Mouse (Mus musculus) liver, embryonic 16.5 days (tissue): ENCODE measurements around the gene Fat3. TPM values are rescaled to one million over a fixed set of nuclear protein-coding genes. Genes with fewer than 3 reads are reported as not detected.
A peak's percentile ranks its signal among the peaks of the same experiment; 100 is the strongest.

ENCODE experiments used
- ATAC-seq: fragments of 200-750 bp; cut with Nextera tagmentation; 2 replicates; pipeline ENCODE4 v1.8.0; 2017; ENCODE audit warnings: low read depth, mild to moderate bottlenecking, moderate number of reproducible peaks, moderate library complexity
- H3K27ac ChIP-seq: fragments of 300-500 bp; sonication (generic); 2 replicates; pipeline ENCODE4 v1.5.1; 2014; ENCODE audit warnings: mild to moderate bottlenecking, low read length
- H3K27me3 ChIP-seq: fragments of 300-500 bp; sonication (generic); 2 replicates; pipeline ENCODE4 v1.6.1; 2014; ENCODE audit warnings: low read depth, low read length, mixed read lengths; ENCODE audit not compliant: control insufficient read depth, insufficient read depth
- H3K36me3 ChIP-seq: fragments of 300-500 bp; sonication (generic); 2 replicates; pipeline ENCODE4 v1.6.1; 2014; ENCODE audit warnings: mild to moderate bottlenecking; ENCODE audit not compliant: control insufficient read depth, insufficient read depth
- H3K4me1 ChIP-seq: fragments of 300-500 bp; sonication (generic); 2 replicates; pipeline ENCODE4 v1.6.1; 2014; ENCODE audit warnings: low read depth, low read length, mixed read lengths; ENCODE audit not compliant: control insufficient read depth
- H3K4me2 ChIP-seq: fragments of 300-500 bp; sonication (generic); 2 replicates; pipeline ENCODE4 v1.6.1; 2014; ENCODE audit warnings: low read depth, low read length, mixed read lengths
- H3K4me3 ChIP-seq: fragments of 300-500 bp; sonication (generic); 2 replicates; pipeline ENCODE4 v1.5.1; 2014; ENCODE audit warnings: low read depth, mild to moderate bottlenecking, low read length
- H3K9ac ChIP-seq: fragments of 300-500 bp; sonication (generic); 2 replicates; pipeline ENCODE4 v1.6.1; 2014; ENCODE audit warnings: low read depth, low read length
- H3K9me3 ChIP-seq: fragments of 300-500 bp; sonication (generic); replicated peaks from 2 replicates; pipeline ENCODE4 v1.6.1; 2016; ENCODE audit warnings: low read length; ENCODE audit not compliant: control insufficient read depth
- WGBS: fragments of 180-500 bp; shearing (Covaris S2); extraction: QIAGEN DNeasy Blood & Tissue Kit; methylation state at CpG from one replicate; pipeline ENCODE4 v1.1.7; 2014; ENCODE audit not compliant: insufficient replicate concordance; 5-methylcytosine and 5-hydroxymethylcytosine counted together
- polyA plus RNA-seq: library from polyadenylated mRNA; unstranded; fragments of >200 nt; fragmentation: Nextera tagmentation; extraction: Ambion mirVana; gene quantifications from 2 replicates; pipeline ENCODE4 v1.2.1, GENCODE M21; 2015

The Fat3 gene
- 0.05 and 0.06 TPM in 2 replicates for polyA plus RNA-seq

- H3K4me1 ChIP-seq: peaks cover 4% of the 10 kb centered on the region
- no peak for ATAC-seq
- H3K4me2 ChIP-seq: peak within 1 kb of the TSS; percentile 60
- no peaks in the 10 kb centered on the region for H3K36me3 ChIP-seq
- no peak within 1 kb of the TSS for H3K27ac ChIP-seq
- peak within 1 kb of the TSS; percentile 42 for H3K4me3 ChIP-seq
- under 1% methylated on average over 21 of the region's 21 CpGs for WGBS
- peaks cover 43% of the 10 kb centered on the region for H3K27me3 ChIP-seq
- no peaks in the 10 kb centered on the region for H3K9me3 ChIP-seq
- H3K9ac ChIP-seq: no peak within 1 kb of the TSS
Measured at GRCm38 (mm10) chr9:16501186-16501711, at the start of gene Fat3. Fat3 (minus strand) TSS chr9:16501285.

- no peaks in the 10 kb centered on the region for H3K4me1 ChIP-seq
- no peak for ATAC-seq
- no peak overlapping the region for H3K27ac ChIP-seq
- no peak overlapping the region for H3K4me2 ChIP-seq
- no peak overlapping the region for H3K9ac ChIP-seq
- H3K9me3 ChIP-seq: no peaks in the 10 kb centered on the region
- 25% methylated on average over 1 of the region's 1 CpGs for WGBS
- H3K4me3 ChIP-seq: no peak overlapping the region
- no peaks in the 10 kb centered on the region for H3K27me3 ChIP-seq
- no peaks in the 10 kb centered on the region for H3K36me3 ChIP-seq
Measured at GRCm38 (mm10) chr9:16532884-16533283, 31.8 kb upstream of the Fat3 start.

GRCm38 (mm10) chr9:16517543-16517942, 16.5 kb upstream of the Fat3 start:
- Histone ChIP-seq H3K36me3 (no peaks in the 10 kb centered on the region), H3K9me3 (no peaks in the 10 kb centered on the region), H3K4me2 (no peak overlapping the region), H3K27ac (no peak overlapping the region), H3K9ac (no peak overlapping the region), H3K4me1 (no peaks in the 10 kb centered on the region), H3K4me3 (no peak overlapping the region), H3K27me3 (no peaks in the 10 kb centered on the region)
- ATAC-seq: no peak
- 52% methylated on average over 1 of the region's 1 CpGs for WGBS

GRCm38 (mm10) chr9:16512005-16512404, 10.9 kb upstream of the Fat3 start:
- no peak overlapping the region for H3K27ac ChIP-seq
- no peak overlapping the region for H3K9ac ChIP-seq
- WGBS: 46% methylated on average over 1 of the region's 1 CpGs
- no peaks in the 10 kb centered on the region for H3K9me3 ChIP-seq
- H3K36me3 ChIP-seq: no peaks in the 10 kb centered on the region
- ATAC-seq: no peak
- H3K4me2 ChIP-seq: no peak overlapping the region
- H3K27me3 ChIP-seq: no peaks in the 10 kb centered on the region
- no peaks in the 10 kb centered on the region for H3K4me1 ChIP-seq
- no peak overlapping the region for H3K4me3 ChIP-seq

- H3K4me3 ChIP-seq: no peak overlapping the region
- 37% methylated on average over 2 of the region's 2 CpGs for WGBS
- no peak overlapping the region for H3K9ac ChIP-seq
- H3K36me3 ChIP-seq: no peaks in the 10 kb centered on the region
- no peak overlapping the region for H3K27ac ChIP-seq
- H3K27me3 ChIP-seq: peaks cover 43% of the 10 kb centered on the region
- no peak overlapping the region for H3K4me2 ChIP-seq
- no peak for ATAC-seq
- peaks cover 4% of the 10 kb centered on the region for H3K4me1 ChIP-seq
- H3K9me3 ChIP-seq: no peaks in the 10 kb centered on the region
Measured at GRCm38 (mm10) chr9:16503776-16504175, 2.7 kb upstream of the Fat3 start.

- ATAC-seq: no peak
- Histone ChIP-seq H3K4me2 (no peak overlapping the region), H3K36me3 (no peaks in the 10 kb centered on the region), H3K27me3 (peaks cover 43% of the 10 kb centered on the region), H3K4me3 (no peak overlapping the region), H3K9ac (no peak overlapping the region), H3K9me3 (no peaks in the 10 kb centered on the region), H3K27ac (no peak overlapping the region), H3K4me1 (peaks cover 4% of the 10 kb centered on the region)
- WGBS: 13% methylated on average over 13 of the region's 13 CpGs
Measured at GRCm38 (mm10) chr9:16502673-16503343, 1.7 kb upstream of the Fat3 start.

DNA sequence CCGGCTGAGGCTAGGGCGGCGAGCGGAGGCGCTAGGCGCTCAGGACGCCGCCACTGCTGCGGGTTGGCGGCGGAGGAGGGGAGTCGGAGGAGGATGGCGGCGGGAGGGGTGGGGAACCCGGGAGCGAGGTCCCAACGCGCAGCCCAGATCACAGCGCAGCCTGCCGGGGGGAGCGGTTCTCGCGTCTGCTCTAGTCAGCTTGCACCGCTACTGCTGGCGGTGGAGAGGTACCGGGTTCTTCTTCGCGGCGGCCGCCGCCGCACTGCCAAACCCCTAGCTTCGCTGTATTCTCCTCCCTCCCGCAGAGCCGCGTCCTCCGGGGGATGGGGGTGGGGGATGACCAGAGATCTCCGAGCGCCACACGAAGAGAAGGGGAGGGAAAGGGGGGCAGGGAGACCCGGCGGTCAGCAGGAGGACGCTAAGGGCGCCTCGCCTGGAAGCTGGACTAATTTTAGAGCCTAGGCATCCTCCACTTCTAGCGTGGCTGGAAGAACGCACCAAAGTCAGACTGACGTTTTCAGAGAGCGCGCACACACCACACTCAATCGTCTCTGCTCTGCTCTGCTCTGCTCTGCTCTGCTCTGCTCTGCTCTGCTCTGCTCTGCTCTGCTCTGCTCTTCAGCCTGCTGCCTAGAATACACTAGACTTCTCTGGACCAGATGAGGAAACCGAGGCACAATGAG, 1.0 kb upstream of the Fat3 start:
- peaks cover 43% of the 10 kb centered on the region for H3K27me3 ChIP-seq
- 1% methylated on average over 49 of the region's 52 CpGs for WGBS

DNA sequence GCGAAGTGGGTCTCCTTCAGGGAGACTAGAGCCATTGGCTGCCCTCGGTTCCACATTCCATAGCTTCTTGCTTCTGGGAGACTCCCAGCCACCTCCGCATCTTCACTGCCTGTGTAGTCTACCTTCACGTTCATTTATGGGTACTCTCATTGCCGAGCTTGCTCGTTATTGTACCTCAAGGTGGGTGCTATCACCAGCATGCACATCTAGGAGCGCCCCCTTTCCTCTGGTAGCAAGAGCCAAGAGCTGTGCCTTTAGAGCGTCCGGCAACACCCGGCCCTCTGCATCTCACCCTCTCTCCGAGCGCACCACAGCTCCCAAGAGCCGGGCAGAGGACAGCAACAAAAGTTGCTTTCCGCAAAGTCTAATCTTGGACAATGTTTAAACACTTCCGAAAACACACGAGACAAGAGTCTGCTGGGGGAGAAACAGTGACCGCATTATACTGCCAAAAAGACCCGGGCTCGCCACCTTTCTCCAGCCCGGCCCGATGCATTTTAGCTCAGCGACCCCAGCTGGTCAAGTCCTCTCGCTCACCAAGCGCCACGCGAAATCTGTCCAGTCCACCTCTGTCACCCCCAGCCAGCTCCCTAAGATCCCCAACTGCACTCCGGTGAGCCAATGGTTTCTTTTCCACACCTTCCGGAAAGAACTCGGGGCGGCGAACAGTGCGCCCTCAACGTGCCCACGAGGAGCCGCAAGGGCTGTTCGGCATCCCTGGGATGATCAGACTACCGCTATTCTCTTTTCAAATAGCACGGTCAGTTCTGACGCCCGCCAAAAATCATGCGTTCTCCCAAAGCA, 501 bp downstream of the Fat3 start:
- H3K4me2 ChIP-seq: peak overlapping the region; percentile 60
- H3K27me3 ChIP-seq: peaks cover 43% of the 10 kb centered on the region
- peak overlapping the region; percentile 42 for H3K4me3 ChIP-seq
- no peak for ATAC-seq
- no peak overlapping the region for H3K27ac ChIP-seq
- WGBS: under 1% methylated on average over 41 of the region's 41 CpGs
- H3K4me1 ChIP-seq: peaks cover 4% of the 10 kb centered on the region
- H3K36me3 ChIP-seq: no peaks in the 10 kb centered on the region
- no peak overlapping the region for H3K9ac ChIP-seq
- no peaks in the 10 kb centered on the region for H3K9me3 ChIP-seq

More for the DNA sequence above, 1.0 kb upstream of the Fat3 start:
- no peak for ATAC-seq
- H3K4me3 ChIP-seq: peak overlapping the region; percentile 42
- no peak overlapping the region for H3K9ac ChIP-seq
- no peaks in the 10 kb centered on the region for H3K9me3 ChIP-seq
- H3K4me1 ChIP-seq: peaks cover 4% of the 10 kb centered on the region
- H3K4me2 ChIP-seq: peak overlapping the region; percentile 60
- H3K27ac ChIP-seq: no peak overlapping the region
- H3K36me3 ChIP-seq: no peaks in the 10 kb centered on the region
